ENCODE assay signal across 9 mouse cellular contexts in genomic region chr13:48668091-48668975, GRCm38 (mm10). TPM values are rescaled to one million over a fixed set of nuclear protein-coding genes. Genes with fewer than 3 reads are reported as not detected.
DNase-seq lines count a peak whose midpoint lies in the region; ATAC-seq and TF ChIP-seq lines count a peak whose summit lies in the region.
"Had no signal": no experiment of that assay in that cellular context is flagged by ENCODE, and none has a peak within 500 bp of the region (broad histone marks: within the 10 kb centered on the region; RNA-seq: fewer than 3 reads in every experiment).

No protein-coding gene starts in this region.

- no peaks in the 10 kb centered on the region for H3K36me3 ChIP-seq in embryonic facial prominence, embryonic 14.5 days (ENCODE audit: control insufficient read depth, insufficient read depth, low read length)
- H3K36me3 ChIP-seq in limb, embryonic 11.5 days (ENCODE audit: control insufficient read depth, insufficient read depth, low read length), result no peaks in the 10 kb centered on the region
- H3K36me3 ChIP-seq in neural tube, embryonic 13.5 days, result no peaks in the 10 kb centered on the region

- DNase-seq in layer of hippocampus, adult 2 months (ENCODE audit: low spot score in 2 of 2), result no peak
- no peak for DNase-seq in layer of hippocampus, postnatal 36 days
- DNase-seq in embryonic facial prominence, embryonic 14.5 days (ENCODE audit: low spot score), result no peak
- DNase-seq in limb, embryonic 11.5 days (ENCODE audit: low spot score), result peak; percentile 50
- no peak for DNase-seq in urinary bladder, postnatal 36 days (ENCODE audit: low spot score in 2 of 2)
- DNase-seq in left cerebral cortex, postnatal 10 days (ENCODE audit: extremely low spot score in 1 of 2, low spot score in 2 of 2), result no peak

- peaks cover 2% of the 10 kb centered on the region; the same call in 1 of the 2 replicates for H3K4me1 ChIP-seq in embryonic facial prominence, embryonic 14.5 days (ENCODE audit: control insufficient read depth, insufficient read depth, low read length)
- peaks cover 7% of the 10 kb centered on the region; the same call in 1 of the 2 replicates for H3K4me1 ChIP-seq in limb, embryonic 11.5 days (ENCODE audit: control insufficient read depth, insufficient read depth, low read length)
- peaks cover 32% of the 10 kb centered on the region for H3K4me1 ChIP-seq in neural tube, embryonic 13.5 days (replicated peaks)

- peak overlapping the region; percentile 63 for H3K9ac ChIP-seq in embryonic facial prominence, embryonic 14.5 days (ENCODE audit: low read depth, low read length)
- no peak overlapping the region for H3K9ac ChIP-seq in limb, embryonic 11.5 days (ENCODE audit: low read length)
- H3K9ac ChIP-seq in neural tube, embryonic 13.5 days, result no peak overlapping the region

- peak overlapping the region; percentile 59 for H3K4me2 ChIP-seq in embryonic facial prominence, embryonic 14.5 days (ENCODE audit: low read depth, low read length)
- H3K4me2 ChIP-seq in limb, embryonic 11.5 days (ENCODE audit: low read depth, severe bottlenecking), result peak overlapping the region; percentile 22; the same call in 1 of the 2 replicates
- H3K4me2 ChIP-seq in neural tube, embryonic 13.5 days, result peak overlapping the region; percentile 29

- H3K27me3 ChIP-seq in embryonic facial prominence, embryonic 14.5 days (replicated peaks; ENCODE audit: control insufficient read depth, insufficient read depth, low read length), result peaks cover 92% of the 10 kb centered on the region
- peaks cover 90% of the 10 kb centered on the region for H3K27me3 ChIP-seq in limb, embryonic 11.5 days (ENCODE audit: control insufficient read depth, insufficient read depth, low read length)
- H3K27me3 ChIP-seq in neural tube, embryonic 13.5 days, result peaks cover 98% of the 10 kb centered on the region

- 2% methylated on average over 27 of the region's 33 CpGs for WGBS in embryonic facial prominence, embryonic 14.5 days
- WGBS in limb, embryonic 11.5 days, result 2% methylated on average over 33 of the region's 33 CpGs
- 2% methylated on average over 33 of the region's 33 CpGs for WGBS in neural tube, embryonic 13.5 days

- H3K4me3 ChIP-seq in layer of hippocampus, adult 2 months, result peak overlapping the region; percentile 5; the same call in 1 of the 2 replicates
- peak overlapping the region; percentile 35 for H3K4me3 ChIP-seq in embryonic facial prominence, embryonic 14.5 days (ENCODE audit: low read depth, low read length)
- no peak overlapping the region for H3K4me3 ChIP-seq in limb, embryonic 11.5 days (ENCODE audit: low read depth, low read length)
- H3K4me3 ChIP-seq in neural tube, embryonic 13.5 days, result 0 out of 2 replicates have a peak overlapping the region, but pooled peaks have one; percentile 8

- no peaks in the 10 kb centered on the region for H3K9me3 ChIP-seq in embryonic facial prominence, embryonic 14.5 days (ENCODE audit: control insufficient read depth, low read length)
- no peaks in the 10 kb centered on the region for H3K9me3 ChIP-seq in limb, embryonic 11.5 days (ENCODE audit: control insufficient read depth, low read length)
- no peaks in the 10 kb centered on the region for H3K9me3 ChIP-seq in neural tube, embryonic 13.5 days

- no peak for TF ChIP-seq CTCF in layer of hippocampus, adult 2 months (conservative IDR thresholded peaks at IDR 0.05)

- ATAC-seq in embryonic facial prominence, embryonic 14.5 days (ENCODE audit: low read depth), result no peak
- ATAC-seq in limb, embryonic 11.5 days (ENCODE audit: insufficient number of reproducible peaks, low FRiP score, low TSS enrichment, low read depth), result no peak
- ATAC-seq in neural tube, embryonic 13.5 days (ENCODE audit: low read depth), result no peak
- ATAC-seq in erythroblast, adult 5-6 weeks (replicated peaks; ENCODE audit: low FRiP score, poor library complexity, severe bottlenecking), result no peak
- ATAC-seq: Patski had no signal

- intact Hi-C loops in left cerebral cortex, postnatal 10 days (cut with DNase I), result loop anchor here (5.0 kb wide), 1 partner anchor 204 kb away; the partner anchor contains the start of gene Phf2

- no peak overlapping the region for H3K27ac ChIP-seq in layer of hippocampus, adult 2 months
- peak overlapping the region; percentile 60 for H3K27ac ChIP-seq in embryonic facial prominence, embryonic 14.5 days (replicated peaks; ENCODE audit: low read depth, low read length)
- no peak overlapping the region for H3K27ac ChIP-seq in limb, embryonic 11.5 days (replicated peaks; ENCODE audit: low read depth, low read length)
- H3K27ac ChIP-seq in neural tube, embryonic 13.5 days (replicated peaks), result no peak overlapping the region

RNA-seq across cellular contexts. Expression of gene Barx1, which starts 5.5 kb away (rescaled TPM):
- not detected for total RNA-seq in layer of hippocampus, adult 2 months (2021)
- not detected for total RNA-seq in layer of hippocampus, postnatal 36 days (2021)
- 30.9 and 34.4 TPM in 2 replicates for polyA plus RNA-seq in embryonic facial prominence, embryonic 14.5 days (2014; fragmentation: Nextera tagmentation; extraction: Ambion mirVana)
- polyA plus RNA-seq in limb, embryonic 11.5 days (2014; fragmentation: Nextera tagmentation; extraction: Ambion mirVana), result 1.3 and 1.4 TPM in 2 replicates
- 0.18 TPM in 1 of 2 replicates, not detected in the other for polyA plus RNA-seq in neural tube, embryonic 13.5 days (2015; fragmentation: Nextera tagmentation; extraction: Ambion mirVana)
- total RNA-seq in erythroblast, adult 5-6 weeks (2015; ENCODE audit: low replicate concordance), result not detected in 2 replicates
- total RNA-seq in erythroblast, adult 5-6 weeks (2017; ENCODE audit: low replicate concordance), result not detected in 2 replicates
- not detected for total RNA-seq in left cerebral cortex, postnatal 10 days (2021)
- polyA plus RNA-seq: Patski had no signal

RNA-seq across cellular contexts. Expression of gene Ptpdc1, which starts 42.9 kb away (rescaled TPM):
- total RNA-seq in layer of hippocampus, adult 2 months (2021), result 10 to 100 TPM; 37.0 to 44.7 TPM
- 10 to 100 TPM; 42.5 to 47.1 TPM for total RNA-seq in layer of hippocampus, postnatal 36 days (2021)
- 15.6 and 19.4 TPM in 2 replicates for polyA plus RNA-seq in embryonic facial prominence, embryonic 14.5 days (2014; fragmentation: Nextera tagmentation; extraction: Ambion mirVana)
- polyA plus RNA-seq in limb, embryonic 11.5 days (2014; fragmentation: Nextera tagmentation; extraction: Ambion mirVana), result 11.9 and 13.8 TPM in 2 replicates
- polyA plus RNA-seq in neural tube, embryonic 13.5 days (2015; fragmentation: Nextera tagmentation; extraction: Ambion mirVana), result 16.2 and 20.6 TPM in 2 replicates
- 1.0 TPM in 1 of 2 replicates, not detected in the other for total RNA-seq in erythroblast, adult 5-6 weeks (2015; ENCODE audit: low replicate concordance)
- total RNA-seq in erythroblast, adult 5-6 weeks (2017; ENCODE audit: low replicate concordance), result 0.43 and 0.56 TPM in 2 replicates
- total RNA-seq in left cerebral cortex, postnatal 10 days (2021), result 10 to 100 TPM; 21.3 to 23.5 TPM

Comparison
In these comparisons a context has a peak if more than half of its experiments do, and no peak if none do; other contexts are left out.
1. RNA of gene Ptpdc1, which starts 42.9 kb away (total RNA-seq): 42.5 to 47.1 TPM in layer of hippocampus, postnatal 36 days, 37.0 to 44.7 TPM in layer of hippocampus, adult 2 months and 21.3 to 23.5 TPM in left cerebral cortex, postnatal 10 days; 0.43 to 1.0 TPM in erythroblast, adult 5-6 weeks; every median in the first group is over 10 times any median in the second.
2. Peak in every context shown above with its lines, with median percentiles within 50 percentile points of each other: H3K4me2 ChIP-seq.